Mouse (Mus musculus) lung, postnatal 4 days (tissue): ENCODE data around the gene Pde4b.
A peak's percentile ranks its signal among the peaks of the same experiment; 100 is the strongest.

Source experiments
- DNase-seq, 2 experiments: peaks; one replicate each; pipeline ENCODE4 v3.0.0; 2021

Pde4b gene

DNA sequence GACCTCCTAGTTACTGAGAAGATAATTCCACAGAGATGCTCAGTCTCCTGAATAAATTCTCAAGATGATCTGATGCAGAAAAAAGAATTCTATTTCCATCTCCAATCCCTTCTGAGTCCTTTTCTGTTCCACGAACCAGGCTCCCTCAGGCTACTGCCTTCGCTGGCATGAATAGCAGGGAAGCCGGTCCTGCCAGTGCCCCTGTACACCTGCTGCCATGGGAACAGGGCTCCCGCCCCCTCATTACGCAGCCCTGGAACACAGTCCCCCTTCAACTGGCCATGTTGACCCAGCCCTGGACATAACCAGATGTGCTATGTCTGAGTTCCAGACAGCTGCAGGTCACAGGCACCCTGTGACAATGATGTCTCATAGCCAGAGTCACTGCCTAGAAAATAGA lies 535.6 kb downstream of the Pde4b start:
- DNase-seq, result no peak

GRCm38 (mm10) chr4:102623789-102624611 lies 536.7 kb downstream of the Pde4b start:
- DNase-seq, result peak; percentile 35 to 48

GRCm38 (mm10) chr4:102624937-102625336 lies 537.6 kb downstream of the Pde4b start:
- peak in 1 of 2 experiments; percentile 37 for DNase-seq

DNA sequence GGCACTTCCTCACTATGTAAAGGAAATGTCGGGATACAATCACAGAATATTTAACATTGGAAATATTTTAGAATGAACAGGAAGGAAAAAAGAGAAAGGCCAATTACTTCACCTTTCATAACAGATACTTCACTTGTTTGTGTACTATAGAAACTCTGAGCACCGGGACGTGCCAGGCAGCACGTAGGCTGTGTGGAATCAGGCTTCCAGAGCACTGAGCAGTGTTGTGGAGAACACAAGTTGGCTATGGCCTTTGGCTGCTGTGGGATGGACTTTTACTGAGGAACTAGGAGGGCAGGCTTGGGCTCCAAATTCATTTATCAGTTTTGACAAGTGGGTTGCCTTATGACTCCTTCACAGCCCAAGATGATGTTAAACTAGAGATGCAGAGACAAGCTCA lies 540.5 kb downstream of the Pde4b start:
- no peak for DNase-seq

- DNase-seq, result no peak
Observed at GRCm38 (mm10) chr4:102629621-102630020, 542.3 kb downstream of the Pde4b start.

DNA sequence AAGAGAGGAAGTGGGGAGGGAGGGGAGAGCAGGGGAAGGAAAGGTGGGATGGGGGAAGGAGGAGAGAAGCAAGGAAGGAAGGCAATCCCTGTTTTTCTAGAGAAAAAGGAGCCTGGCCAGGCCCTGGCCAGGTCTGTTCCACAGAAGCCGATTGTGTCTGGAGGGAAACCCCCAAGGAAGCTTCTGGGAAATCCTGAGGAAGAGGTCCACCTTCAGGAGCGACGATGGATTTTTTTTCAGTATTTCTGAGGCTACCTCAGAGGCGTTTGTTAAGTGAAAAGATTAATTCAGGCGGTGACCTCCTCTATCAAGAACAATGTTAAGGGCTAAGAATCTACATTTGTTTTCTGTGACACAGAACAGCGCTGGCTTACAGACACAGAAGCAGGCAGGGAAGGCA lies 542.9 kb downstream of the Pde4b start:
- DNase-seq, result no peak

- DNase-seq, result no peak
Observed at GRCm38 (mm10) chr4:102631624-102632023, 544.3 kb downstream of the Pde4b start.

GRCm38 (mm10) chr4:102633241-102633640 lies 545.9 kb downstream of the Pde4b start:
- no peak for DNase-seq

GRCm38 (mm10) chr4:102635258-102635657 lies 547.9 kb downstream of the Pde4b start:
- DNase-seq, result peak; percentile 68 to 81

DNA sequence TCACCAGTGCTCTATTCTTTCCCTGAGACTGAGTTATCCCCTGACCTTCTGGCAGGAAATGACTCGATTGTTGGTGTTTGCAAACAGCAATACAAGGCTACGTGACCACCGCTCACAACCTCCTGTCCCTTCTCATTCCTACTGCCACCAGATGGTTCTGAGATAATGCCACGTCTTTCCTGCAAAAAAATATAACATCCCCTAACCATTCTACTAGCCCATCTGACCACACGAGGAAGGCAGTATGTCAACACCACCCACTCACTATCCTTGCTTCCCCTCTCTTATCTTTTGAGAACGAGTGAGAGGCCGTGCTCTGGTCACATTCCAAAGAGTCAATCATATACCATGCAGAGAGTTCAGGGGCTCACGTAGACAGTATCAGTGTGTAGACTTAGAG lies 548.6 kb downstream of the Pde4b start:
- DNase-seq, result peak; percentile 45 to 49

DNA sequence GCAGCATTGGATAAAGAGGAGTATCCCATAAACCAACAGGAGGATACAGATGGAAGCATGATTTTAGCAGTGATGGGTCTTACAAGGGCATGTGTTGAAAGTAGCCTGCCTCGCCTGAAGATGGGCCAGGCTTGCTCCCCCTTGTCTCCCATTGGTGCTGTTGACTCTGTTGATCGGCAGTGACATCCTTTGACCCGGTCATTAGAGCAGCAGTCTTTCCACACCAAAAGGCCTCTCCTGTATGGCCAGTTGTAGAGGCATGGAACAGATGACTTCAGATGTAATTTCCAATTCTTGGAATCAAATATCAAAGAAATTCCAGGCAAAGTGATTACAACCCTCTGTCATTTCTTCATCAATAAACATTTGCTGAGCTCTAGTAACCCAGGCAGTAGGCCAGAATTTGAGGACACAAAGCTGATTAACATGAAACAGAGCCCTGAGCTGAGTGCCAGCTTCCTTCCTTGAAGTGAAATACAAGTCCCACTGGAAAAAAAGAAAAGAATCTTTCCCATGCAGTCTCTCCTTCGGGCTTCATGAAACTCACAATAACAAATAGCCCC lies 550.1 kb downstream of the Pde4b start:
- DNase-seq, result peak; percentile 40 to 53

DNA sequence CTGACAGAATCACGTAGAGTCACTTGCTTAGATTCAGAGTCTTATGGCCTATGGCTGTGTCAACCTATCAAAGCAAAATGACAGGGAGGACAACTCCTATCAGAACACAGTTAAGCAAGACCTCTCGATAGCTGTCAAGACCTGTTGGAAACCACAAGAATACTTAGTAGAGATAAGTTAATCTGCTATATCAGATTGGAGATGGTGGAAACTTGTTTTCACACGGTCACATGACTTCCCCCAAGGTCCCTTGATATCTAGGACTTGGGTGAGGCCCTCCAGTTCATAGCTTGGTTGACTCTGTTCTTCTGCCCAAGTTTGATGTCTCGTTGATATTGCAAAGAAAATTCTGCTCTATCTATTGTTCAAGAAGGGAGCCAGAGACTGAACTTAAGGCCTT lies 553.6 kb downstream of the Pde4b start:
- DNase-seq, result no peak

GRCm38 (mm10) chr4:102644062-102644461 lies 556.7 kb downstream of the Pde4b start:
- no peak for DNase-seq

DNA sequence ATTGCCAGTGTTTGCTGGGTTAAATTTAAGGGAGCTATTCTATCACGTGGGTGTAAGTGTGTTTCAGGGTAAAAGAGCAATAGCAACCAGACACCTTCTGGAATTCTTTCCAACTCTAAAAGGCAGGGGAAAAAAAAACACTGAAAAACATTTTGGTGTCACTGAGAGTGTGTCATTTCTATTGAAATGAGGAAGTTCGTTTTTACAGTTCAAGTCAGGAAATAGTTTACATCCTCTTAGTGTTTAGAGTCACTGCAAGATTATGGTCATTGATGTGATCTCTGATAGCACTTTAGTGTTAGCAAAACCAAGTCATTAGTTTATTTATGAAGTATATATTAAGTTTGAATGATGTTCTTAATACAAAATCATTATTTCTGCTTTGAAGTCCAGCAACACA lies 559.7 kb downstream of the Pde4b start:
- no peak for DNase-seq

DNA sequence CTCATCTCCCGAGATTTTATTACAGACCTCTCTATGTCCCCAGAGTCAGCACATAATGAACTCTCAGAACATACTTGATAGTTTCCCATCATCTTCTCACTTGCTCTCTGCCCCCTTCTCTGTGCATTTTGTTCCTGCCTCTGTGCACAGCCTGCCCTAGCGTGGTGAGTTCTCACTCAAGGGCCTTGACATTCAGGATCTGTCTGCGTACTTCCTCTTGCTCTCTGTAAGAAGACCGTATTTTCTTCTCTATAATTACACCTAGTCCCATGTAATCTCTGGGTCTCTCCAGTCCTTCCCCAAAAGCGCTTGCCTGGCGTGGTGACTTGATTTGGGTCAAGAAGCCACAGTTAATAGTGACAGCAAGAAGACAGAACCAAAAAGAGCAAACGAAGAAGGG lies 568.0 kb downstream of the Pde4b start:
- DNase-seq, result no peak

DNA sequence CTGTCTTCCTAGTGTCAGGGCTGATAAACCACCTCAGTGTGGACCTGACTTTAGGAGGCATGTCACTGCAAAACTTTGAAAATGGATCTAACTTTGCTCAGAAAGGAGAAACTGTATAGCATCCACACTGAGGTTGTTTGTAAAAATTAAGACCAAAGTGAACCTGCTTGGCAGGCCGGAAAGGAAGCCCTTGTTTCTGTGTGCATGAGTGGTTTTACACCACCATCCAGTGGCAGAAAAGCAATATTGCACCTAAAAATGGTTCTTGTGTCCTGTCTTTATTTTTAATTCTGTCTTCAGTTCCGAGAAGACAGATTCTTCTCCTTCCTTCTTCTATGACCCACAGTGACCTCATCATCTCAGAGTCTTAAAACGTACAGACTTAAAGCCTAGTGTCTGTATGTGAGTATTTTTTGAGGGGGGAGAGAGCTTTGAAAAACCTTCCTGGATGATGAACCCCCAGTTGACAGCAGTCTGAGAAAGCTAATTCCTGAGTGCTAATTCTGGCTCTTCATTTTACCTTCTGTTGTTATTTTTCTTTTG lies 569.2 kb downstream of the Pde4b start:
- peak in 1 of 2 experiments; percentile 61 for DNase-seq
